In genomic region chr16:4611676-4612075, GRCm38 (mm10) we compare ENCODE assay signal across 20 mouse cellular contexts. TPM values are rescaled to one million over a fixed set of nuclear protein-coding genes. Genes with fewer than 3 reads are reported as not detected.
DNase-seq lines count a peak whose midpoint lies in the region; ATAC-seq and TF ChIP-seq lines count a peak whose summit lies in the region.
"Had no signal": no experiment of that assay in that cellular context is flagged by ENCODE, and none has a peak within 500 bp of the region (broad histone marks: within the 10 kb centered on the region; RNA-seq: fewer than 3 reads in every experiment).

No protein-coding gene starts in this region.

- TF ChIP-seq CTCF in forebrain, postnatal 0 days (IDR thresholded peaks at IDR 0.05; ENCODE audit: low read depth) = peak; percentile 20; the same call in 1 of the 2 replicates
- TF ChIP-seq CTCF in layer of hippocampus, adult 2 months (conservative IDR thresholded peaks at IDR 0.05) = peak; percentile 57
- TF ChIP-seq CTCF in CH12.LX (conservative IDR thresholded peaks at IDR 0.05 in 1 of 2, IDR thresholded peaks at IDR 0.05 in 1 of 2; ENCODE audit: low read depth in 2 of 2, low read length in 2 of 2) = peak; percentile 20 to 21; a peak in 1 of 4 replicates
- TF ChIP-seq CTCF in brain, embryonic 14.5 days (IDR thresholded peaks at IDR 0.05; ENCODE audit: borderline replicate concordance, extremely low read depth, insufficient read depth, insufficient read length) = peak; percentile 28; the same call in 1 of the 2 replicates

- no peak overlapping the region for H3K4me2 ChIP-seq in forebrain, postnatal 0 days (ENCODE audit: low read depth)
- no peak overlapping the region for H3K4me2 ChIP-seq in forebrain, embryonic 13.5 days
- no peak overlapping the region for H3K4me2 ChIP-seq in CH12.LX (ENCODE audit: insufficient read depth, low read depth, poor library complexity, severe bottlenecking)
- H3K4me2 ChIP-seq: embryonic facial prominence, embryonic 12.5 days; heart, embryonic 12.5 days; hindbrain, embryonic 15.5 days; limb, embryonic 12.5 days; liver, embryonic 15.5 days had no signal

- ATAC-seq in forebrain, postnatal 0 days = no peak
- ATAC-seq in forebrain, embryonic 13.5 days = no peak
- ATAC-seq: forebrain, embryonic 14.5 days had no signal

- H3K36me3 ChIP-seq in forebrain, postnatal 0 days (ENCODE audit: insufficient read depth) = peaks cover 62% of the 10 kb centered on the region
- H3K36me3 ChIP-seq in forebrain, embryonic 13.5 days (ENCODE audit: poor library complexity, severe bottlenecking) = peaks cover 78% of the 10 kb centered on the region
- peaks cover 42 to 60% of the 10 kb centered on the region in 2 experiments for H3K36me3 ChIP-seq in CH12.LX (replicated peaks in 1 of 2; ENCODE audit: control insufficient read depth in 1 of 2, insufficient read depth in 1 of 2, low read length in 1 of 2)

- TF ChIP-seq RAD21 in CH12.LX (IDR thresholded peaks at IDR 0.05; ENCODE audit: low read depth, low read length) = no peak

- no peaks in the 10 kb centered on the region for H3K9me3 ChIP-seq in forebrain, postnatal 0 days (ENCODE audit: low read length)
- no peaks in the 10 kb centered on the region for H3K9me3 ChIP-seq in forebrain, embryonic 13.5 days (replicated peaks)
- H3K9me3 ChIP-seq in CH12.LX (replicated peaks; ENCODE audit: low read length) = no peaks in the 10 kb centered on the region
- H3K9me3 ChIP-seq: embryonic facial prominence, embryonic 12.5 days; heart, embryonic 12.5 days; hindbrain, embryonic 15.5 days; limb, embryonic 12.5 days; liver, embryonic 15.5 days had no signal

- TF ChIP-seq POLR2A in CH12.LX (IDR thresholded peaks at IDR 0.05; ENCODE audit: low read depth, low read length) = no peak
- TF ChIP-seq POLR2A in brain, embryonic 14.5 days (IDR thresholded peaks at IDR 0.05; ENCODE audit: borderline replicate concordance, extremely low read depth, insufficient read depth, insufficient read length, poor library complexity, severe bottlenecking) = no peak

- dilution Hi-C loops in CH12.LX (cut with MboI; ENCODE audit: extremely low pct_ligation_motif_present, extremely low pct_unique_long_range_greater_than_20kb, low sequenced_read_pairs) = no loop called here

- no peak for TF ChIP-seq EP300 in CH12.LX (IDR thresholded peaks at IDR 0.05; ENCODE audit: low read length)

- H3K4me1 ChIP-seq in forebrain, postnatal 0 days (ENCODE audit: insufficient read depth) = no peaks in the 10 kb centered on the region
- peaks cover 10% of the 10 kb centered on the region for H3K4me1 ChIP-seq in forebrain, embryonic 13.5 days
- H3K4me1 ChIP-seq in CH12.LX (ENCODE audit: control insufficient read depth in 1 of 2, insufficient read depth in 2 of 2) = peaks cover 4 to 5% of the 10 kb centered on the region in 2 experiments; a peak in 3 of 4 replicates

- H3K4me3 ChIP-seq in forebrain, postnatal 0 days (ENCODE audit: low read depth, low read length) = no peak overlapping the region
- no peak overlapping the region for H3K4me3 ChIP-seq in forebrain, embryonic 13.5 days
- H3K4me3 ChIP-seq in layer of hippocampus, adult 2 months = no peak overlapping the region
- no peak overlapping the region for H3K4me3 ChIP-seq in CH12.LX (replicated peaks in 1 of 3; ENCODE audit: low read depth in 2 of 3, low read length in 2 of 3, poor library complexity in 1 of 3)
- H3K4me3 ChIP-seq: embryonic facial prominence, embryonic 12.5 days; erythroblast, embryonic 14.5 days; heart, embryonic 12.5 days; hindbrain, embryonic 15.5 days; limb, embryonic 12.5 days; liver, embryonic 15.5 days had no signal

- H3K9ac ChIP-seq in forebrain, postnatal 0 days = no peak overlapping the region
- no peak overlapping the region for H3K9ac ChIP-seq in forebrain, embryonic 13.5 days
- no peak overlapping the region for H3K9ac ChIP-seq in CH12.LX (ENCODE audit: insufficient read depth, low read depth)
- H3K9ac ChIP-seq: embryonic facial prominence, embryonic 12.5 days; heart, embryonic 12.5 days; hindbrain, embryonic 15.5 days; limb, embryonic 12.5 days; liver, embryonic 15.5 days had no signal

- no peaks in the 10 kb centered on the region for H3K27me3 ChIP-seq in forebrain, postnatal 0 days (ENCODE audit: insufficient read depth, low read length)
- no peaks in the 10 kb centered on the region for H3K27me3 ChIP-seq in forebrain, embryonic 13.5 days
- no peaks in the 10 kb centered on the region for H3K27me3 ChIP-seq in CH12.LX (replicated peaks)
- H3K27me3 ChIP-seq: embryonic facial prominence, embryonic 12.5 days; heart, embryonic 12.5 days; hindbrain, embryonic 15.5 days; limb, embryonic 12.5 days; liver, embryonic 15.5 days had no signal

- in situ Hi-C loops in CH12.LX (cut with MboI; ENCODE audit: low pct_ligation_motif_present, low pct_unique_long_range_greater_than_20kb, low sequenced_read_pairs) = loop anchor here (5.0 kb wide), 3 partner anchors 44 to 304 kb away; no protein-coding TSS in a partner anchor

- H3K79me2 ChIP-seq in CH12.LX (replicated peaks; ENCODE audit: control insufficient read depth, extremely low read depth, insufficient read depth, poor library complexity, severe bottlenecking) = no peaks in the 10 kb centered on the region

- H3K27ac ChIP-seq in forebrain, postnatal 0 days (ENCODE audit: low read depth, low read length) = no peak overlapping the region
- no peak overlapping the region for H3K27ac ChIP-seq in forebrain, embryonic 13.5 days
- no peak overlapping the region for H3K27ac ChIP-seq in layer of hippocampus, adult 2 months
- H3K27ac ChIP-seq in CH12.LX (ENCODE audit: insufficient read depth, low read depth) = no peak overlapping the region
- H3K27ac ChIP-seq: embryonic facial prominence, embryonic 12.5 days; hindbrain, embryonic 15.5 days; limb, embryonic 12.5 days; liver, embryonic 15.5 days had no signal

- 93% methylated on average over 7 of the region's 7 CpGs for WGBS in forebrain, postnatal 0 days
- 93% methylated on average over 7 of the region's 7 CpGs for WGBS in forebrain, embryonic 13.5 days

- DNase-seq in forebrain, postnatal 0 days = no peak
- no peak for DNase-seq in layer of hippocampus, adult 2 months (ENCODE audit: low spot score in 2 of 2)
- DNase-seq in layer of hippocampus, postnatal 25 days (ENCODE audit: extremely low spot score in 1 of 2, low spot score in 1 of 2) = no peak
- DNase-seq in CH12.LX (ENCODE audit: extremely low read depth) = no peak
- no peak for DNase-seq in brain, embryonic 14.5 days (ENCODE audit: low read depth)
- DNase-seq in urinary bladder, postnatal 10 days (ENCODE audit: low spot score) = no peak
- no peak for DNase-seq in urinary bladder, postnatal 25 days (ENCODE audit: low spot score)
- DNase-seq: adrenal gland, adult 8-10 months; cerebellum, adult 9-11 months; kidney, adult 11 months; kidney, postnatal 14 days; retina, postnatal 1 day had no signal

RNA-seq across cellular contexts. Expression of gene Pam16, which starts 13.1 kb away (rescaled TPM):
- 52.2 and 54.5 TPM in 2 replicates for total RNA-seq in forebrain, postnatal 0 days (2014; rRNA removed)
- 138 and 161 TPM in 2 replicates for polyA plus RNA-seq in forebrain, postnatal 0 days (2015; fragmentation: Nextera tagmentation; extraction: Ambion mirVana)
- 142 and 149 TPM in 2 replicates for polyA plus RNA-seq in forebrain, embryonic 13.5 days (2015; fragmentation: Nextera tagmentation; extraction: Ambion mirVana)
- total RNA-seq in layer of hippocampus, adult 2 months (2021) = 10 to 100 TPM; 72.3 to 75.2 TPM
- 10 to 100 TPM; 76.3 to 82.6 TPM for total RNA-seq in layer of hippocampus, postnatal 25 days (2021)
- total RNA-seq in CH12.LX (2012; rRNA removed) (152 and 158 TPM in 2 replicates), CH12.LX (2014; rRNA removed) (93.3 and 103 TPM in 2 replicates)
- polyA plus RNA-seq in CH12.LX (2012; ENCODE audit: insufficient read length, low read depth) = 11.6 and 38.2 TPM in 2 replicates
- 121 and 169 TPM in 2 replicates for polyA plus RNA-seq in brain, embryonic 14.5 days (2012; rRNA removed)

RNA-seq across cellular contexts. Expression of gene Glis2, which starts 17.2 kb away (rescaled TPM):
- 13.3 and 15.2 TPM in 2 replicates for total RNA-seq in forebrain, postnatal 0 days (2014; rRNA removed)
- polyA plus RNA-seq in forebrain, postnatal 0 days (2015; fragmentation: Nextera tagmentation; extraction: Ambion mirVana) = 7.1 and 11.6 TPM in 2 replicates
- polyA plus RNA-seq in forebrain, embryonic 13.5 days (2015; fragmentation: Nextera tagmentation; extraction: Ambion mirVana) = 16.7 and 19.4 TPM in 2 replicates
- total RNA-seq in layer of hippocampus, adult 2 months (2021) = 10 to 100 TPM; 11.0 to 13.9 TPM
- 10 to 100 TPM; 15.4 to 16.2 TPM for total RNA-seq in layer of hippocampus, postnatal 25 days (2021)
- 2.1 and 2.5 TPM in 2 replicates for total RNA-seq in CH12.LX (2012; rRNA removed)
- total RNA-seq in CH12.LX (2014; rRNA removed) = 0.39 and 0.59 TPM in 2 replicates
- polyA plus RNA-seq in CH12.LX (2012; ENCODE audit: insufficient read length, low read depth) = 3.2 and 3.3 TPM in 2 replicates
- 41.8 and 45.4 TPM in 2 replicates for polyA plus RNA-seq in brain, embryonic 14.5 days (2012; rRNA removed)

RNA-seq across cellular contexts. Expression of gene Vasn, which starts 28.1 kb away (rescaled TPM):
- 5.5 and 6.5 TPM in 2 replicates for total RNA-seq in forebrain, postnatal 0 days (2014; rRNA removed)
- 3.0 and 3.6 TPM in 2 replicates for polyA plus RNA-seq in forebrain, postnatal 0 days (2015; fragmentation: Nextera tagmentation; extraction: Ambion mirVana)
- 2.3 and 2.7 TPM in 2 replicates for polyA plus RNA-seq in forebrain, embryonic 13.5 days (2015; fragmentation: Nextera tagmentation; extraction: Ambion mirVana)
- 1 to 10 TPM; 5.7 to 6.2 TPM for total RNA-seq in layer of hippocampus, adult 2 months (2021)
- 1 to 10 TPM; 6.0 TPM for total RNA-seq in layer of hippocampus, postnatal 25 days (2021)
- total RNA-seq in CH12.LX (2012; rRNA removed) = 1.4 and 2.0 TPM in 2 replicates
- 2.2 TPM in 2 replicates for total RNA-seq in CH12.LX (2014; rRNA removed)
- 4.1 and 5.0 TPM in 2 replicates for polyA plus RNA-seq in CH12.LX (2012; ENCODE audit: insufficient read length, low read depth)
- 6.9 and 9.9 TPM in 2 replicates for polyA plus RNA-seq in brain, embryonic 14.5 days (2012; rRNA removed)

RNA-seq across cellular contexts. Expression of gene Dnaja3, which starts 28.1 kb away (rescaled TPM):
- 47.2 and 51.5 TPM in 2 replicates for total RNA-seq in forebrain, postnatal 0 days (2014; rRNA removed)
- 37.5 and 48.6 TPM in 2 replicates for polyA plus RNA-seq in forebrain, postnatal 0 days (2015; fragmentation: Nextera tagmentation; extraction: Ambion mirVana)
- 48.0 and 53.2 TPM in 2 replicates for polyA plus RNA-seq in forebrain, embryonic 13.5 days (2015; fragmentation: Nextera tagmentation; extraction: Ambion mirVana)
- 10 to 100 TPM; 61.2 to 65.4 TPM for total RNA-seq in layer of hippocampus, adult 2 months (2021)
- 10 to 100 TPM; 62.5 to 71.8 TPM for total RNA-seq in layer of hippocampus, postnatal 25 days (2021)
- 80.4 and 81.8 TPM in 2 replicates for total RNA-seq in CH12.LX (2012; rRNA removed)
- total RNA-seq in CH12.LX (2014; rRNA removed) = 85.1 and 85.3 TPM in 2 replicates
- polyA plus RNA-seq in CH12.LX (2012; ENCODE audit: insufficient read length, low read depth) = 51.5 and 56.6 TPM in 2 replicates
- 23.5 and 28.7 TPM in 2 replicates for polyA plus RNA-seq in brain, embryonic 14.5 days (2012; rRNA removed)

RNA-seq across cellular contexts. Expression of gene Tfap4, which starts 52.0 kb away (rescaled TPM):
- 9.1 and 10.2 TPM in 2 replicates for total RNA-seq in forebrain, postnatal 0 days (2014; rRNA removed)
- polyA plus RNA-seq in forebrain, postnatal 0 days (2015; fragmentation: Nextera tagmentation; extraction: Ambion mirVana) = 6.4 and 8.0 TPM in 2 replicates
- 15.7 and 17.3 TPM in 2 replicates for polyA plus RNA-seq in forebrain, embryonic 13.5 days (2015; fragmentation: Nextera tagmentation; extraction: Ambion mirVana)
- total RNA-seq in layer of hippocampus, adult 2 months (2021) = 1 to 10 TPM; 5.3 to 6.8 TPM
- 1 to 10 TPM; 4.4 to 5.0 TPM for total RNA-seq in layer of hippocampus, postnatal 25 days (2021)
- total RNA-seq in CH12.LX (2012; rRNA removed) (23.5 and 27.5 TPM in 2 replicates), CH12.LX (2014; rRNA removed) (24.0 and 25.0 TPM in 2 replicates)
- polyA plus RNA-seq in CH12.LX (2012; ENCODE audit: insufficient read length, low read depth) = 43.3 and 46.6 TPM in 2 replicates
- 13.6 and 16.6 TPM in 2 replicates for polyA plus RNA-seq in brain, embryonic 14.5 days (2012; rRNA removed)
